Mouse (Mus musculus) kidney, embryonic 16.5 days (tissue): ENCODE measurements around the gene Lmod2. TPM values are rescaled to one million over a fixed set of nuclear protein-coding genes. Genes with fewer than 3 reads are reported as not detected.

Experiments used
- ATAC-seq: fragments of 200-750 bp; cut with Nextera tagmentation; 2 replicates; pipeline ENCODE4 v1.8.0; 2017; ENCODE audit warnings: moderate TSS enrichment; ENCODE audit not compliant: low FRiP score, low TSS enrichment
- H3K27ac ChIP-seq: fragments of 300-500 bp; sonication (generic); 2 replicates; pipeline ENCODE4 v1.5.1; 2014; ENCODE audit warnings: low read length
- H3K27me3 ChIP-seq: fragments of 300-500 bp; sonication (generic); 2 replicates; pipeline ENCODE4 v1.6.1; 2014; ENCODE audit warnings: low read length, control low read depth, mixed read lengths; ENCODE audit not compliant: insufficient read depth
- H3K36me3 ChIP-seq: fragments of 300-500 bp; sonication (generic); 2 replicates; pipeline ENCODE4 v1.6.1; 2014; ENCODE audit warnings: low read length, control low read depth, mixed read lengths; ENCODE audit not compliant: insufficient read depth
- H3K4me1 ChIP-seq: fragments of 300-500 bp; sonication (generic); 2 replicates; pipeline ENCODE4 v1.6.1; 2014; ENCODE audit warnings: low read length, control low read depth, mixed read lengths; ENCODE audit not compliant: insufficient read depth
- H3K4me2 ChIP-seq: fragments of 300-500 bp; sonication (generic); replicated peaks from 2 replicates; pipeline ENCODE4 v1.6.1; 2014; ENCODE audit warnings: low read depth, low read length
- H3K4me3 ChIP-seq: fragments of 300-500 bp; sonication (generic); 2 replicates; pipeline ENCODE4 v1.5.1; 2014; ENCODE audit warnings: mild to moderate bottlenecking, low read length
- H3K9ac ChIP-seq: fragments of 300-500 bp; sonication (generic); replicated peaks from 2 replicates; pipeline ENCODE4 v1.6.1; 2014; ENCODE audit warnings: low read length
- H3K9me3 ChIP-seq: fragments of 300-500 bp; sonication (generic); 2 replicates; pipeline ENCODE4 v1.6.1; 2016; ENCODE audit warnings: low read length, control low read depth
- WGBS: fragments of 180-500 bp; shearing (Covaris S2); extraction: QIAGEN DNeasy Blood & Tissue Kit; methylation state at CpG from one replicate; pipeline ENCODE4 v1.1.7; 2014; 5-methylcytosine and 5-hydroxymethylcytosine counted together
- polyA plus RNA-seq: library from polyadenylated mRNA; unstranded; fragments of >200 nt; fragmentation: Nextera tagmentation; extraction: Ambion mirVana; gene quantifications from 2 replicates; pipeline ENCODE4 v1.2.1, GENCODE M21; 2015

Lmod2 gene
- polyA plus RNA-seq, 1 experiment from 2014 or later = 0.32 TPM

- Histone ChIP-seq H3K4me3 (no peak overlapping the region), H3K4me1 (no peaks in the 10 kb centered on the region), H3K4me2 (no peak overlapping the region), H3K9me3 (no peaks in the 10 kb centered on the region), H3K27ac (no peak overlapping the region), H3K27me3 (no peaks in the 10 kb centered on the region), H3K9ac (no peak overlapping the region), H3K36me3 (peaks cover 34% of the 10 kb centered on the region)
- ATAC-seq = no peak
- 90% methylated on average over 2 of the region's 2 CpGs for WGBS
These were observed 24.5 kb downstream of the Lmod2 start for GRCm38 (mm10) chr6:24622098-24622497.

- no peaks in the 10 kb centered on the region for H3K4me1 ChIP-seq
- peak; percentile 79; the same call in 1 of the 2 replicates for ATAC-seq
- WGBS = 66% methylated on average over 5 of the region's 5 CpGs
- H3K9ac ChIP-seq = no peak overlapping the region
- no peaks in the 10 kb centered on the region for H3K27me3 ChIP-seq
- peaks cover 15% of the 10 kb centered on the region for H3K36me3 ChIP-seq
- no peak overlapping the region for H3K27ac ChIP-seq
- H3K4me2 ChIP-seq = no peak overlapping the region
- H3K9me3 ChIP-seq = no peaks in the 10 kb centered on the region
- no peak overlapping the region for H3K4me3 ChIP-seq
These were observed 30.0 kb downstream of the Lmod2 start for GRCm38 (mm10) chr6:24627586-24628030.

DNA sequence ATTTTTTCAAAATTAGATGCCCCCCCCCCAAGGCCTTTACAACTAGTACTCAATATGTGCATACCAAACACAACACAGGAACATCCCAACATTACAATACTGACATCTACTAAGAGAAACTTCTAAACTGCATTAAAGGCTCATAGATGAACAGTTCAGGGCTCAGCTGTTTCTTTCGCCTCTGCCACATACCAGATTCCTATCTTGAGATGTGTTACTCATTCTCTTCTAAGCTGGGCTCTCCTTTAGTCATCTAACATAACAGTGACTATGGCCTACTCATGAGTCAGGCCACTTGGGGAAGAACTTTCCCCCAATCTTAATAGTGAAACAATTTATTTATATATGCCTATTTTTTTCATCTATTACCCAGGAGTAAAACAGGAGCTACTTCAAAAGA lies 30.9 kb downstream of the Lmod2 start:
- no peak overlapping the region for H3K4me3 ChIP-seq
- H3K9me3 ChIP-seq = no peaks in the 10 kb centered on the region
- peaks cover 15% of the 10 kb centered on the region for H3K36me3 ChIP-seq
- ATAC-seq = no peak
- no peak overlapping the region for H3K4me2 ChIP-seq
- no peaks in the 10 kb centered on the region for H3K27me3 ChIP-seq
- H3K9ac ChIP-seq = no peak overlapping the region
- H3K4me1 ChIP-seq = no peaks in the 10 kb centered on the region
- WGBS = 75% methylated on average over 1 of the region's 1 CpGs
- H3K27ac ChIP-seq = no peak overlapping the region

DNA sequence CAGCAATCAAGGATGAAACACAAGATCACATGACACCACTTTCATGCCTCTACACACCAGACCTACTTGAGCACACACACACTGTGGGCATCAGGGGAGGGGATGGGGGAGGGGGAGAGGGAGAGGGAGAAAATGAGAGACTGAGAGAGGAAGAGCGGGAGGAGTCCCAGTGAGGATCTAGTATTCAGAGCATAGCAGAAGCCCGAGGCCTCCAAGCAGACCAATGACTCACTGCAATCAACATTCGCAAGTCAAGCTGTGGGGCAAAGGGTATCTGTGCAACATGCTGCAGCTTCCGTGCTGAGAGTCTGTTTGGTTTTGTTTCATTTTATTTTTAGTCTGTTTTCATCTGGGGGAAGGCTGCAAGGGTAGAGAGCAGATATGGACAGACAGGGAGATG lies 34.5 kb downstream of the Lmod2 start:
- Histone ChIP-seq H3K9ac (no peak overlapping the region), H3K27ac (no peak overlapping the region), H3K4me1 (no peaks in the 10 kb centered on the region), H3K27me3 (no peaks in the 10 kb centered on the region), H3K9me3 (no peaks in the 10 kb centered on the region), H3K36me3 (peaks cover 8% of the 10 kb centered on the region; the same call in 1 of the 2 replicates), H3K4me2 (no peak overlapping the region), H3K4me3 (no peak overlapping the region)
- 79% methylated on average over 4 of the region's 4 CpGs for WGBS
- ATAC-seq = peak; percentile 43; the same call in 1 of the 2 replicates

GRCm38 (mm10) chr6:24634065-24634464 lies 36.5 kb downstream of the Lmod2 start:
- Histone ChIP-seq H3K36me3 (peaks cover 11% of the 10 kb centered on the region), H3K4me2 (no peak overlapping the region), H3K4me3 (no peak overlapping the region), H3K4me1 (no peaks in the 10 kb centered on the region), H3K9me3 (no peaks in the 10 kb centered on the region), H3K9ac (no peak overlapping the region), H3K27ac (no peak overlapping the region), H3K27me3 (no peaks in the 10 kb centered on the region)
- no peak for ATAC-seq
- 85% methylated on average over 3 of the region's 3 CpGs for WGBS

GRCm38 (mm10) chr6:24635814-24636213 lies 38.3 kb downstream of the Lmod2 start:
- no peak overlapping the region for H3K9ac ChIP-seq
- no peak overlapping the region for H3K4me2 ChIP-seq
- H3K27ac ChIP-seq = no peak overlapping the region
- no peaks in the 10 kb centered on the region for H3K27me3 ChIP-seq
- H3K4me1 ChIP-seq = no peaks in the 10 kb centered on the region
- WGBS = 93% methylated on average over 2 of the region's 2 CpGs
- ATAC-seq = no peak
- no peak overlapping the region for H3K4me3 ChIP-seq
- peaks cover 11% of the 10 kb centered on the region for H3K36me3 ChIP-seq
- no peaks in the 10 kb centered on the region for H3K9me3 ChIP-seq

- ATAC-seq = no peak
- H3K4me3 ChIP-seq = no peak overlapping the region
- peaks cover 5% of the 10 kb centered on the region; the same call in 1 of the 2 replicates for H3K36me3 ChIP-seq
- H3K9ac ChIP-seq = no peak overlapping the region
- 90% methylated on average over 4 of the region's 4 CpGs for WGBS
- no peaks in the 10 kb centered on the region for H3K4me1 ChIP-seq
- no peak overlapping the region for H3K27ac ChIP-seq
- H3K4me2 ChIP-seq = no peak overlapping the region
- no peaks in the 10 kb centered on the region for H3K27me3 ChIP-seq
- no peaks in the 10 kb centered on the region for H3K9me3 ChIP-seq
These were observed 43.7 kb downstream of the Lmod2 start for GRCm38 (mm10) chr6:24641286-24641685.

DNA sequence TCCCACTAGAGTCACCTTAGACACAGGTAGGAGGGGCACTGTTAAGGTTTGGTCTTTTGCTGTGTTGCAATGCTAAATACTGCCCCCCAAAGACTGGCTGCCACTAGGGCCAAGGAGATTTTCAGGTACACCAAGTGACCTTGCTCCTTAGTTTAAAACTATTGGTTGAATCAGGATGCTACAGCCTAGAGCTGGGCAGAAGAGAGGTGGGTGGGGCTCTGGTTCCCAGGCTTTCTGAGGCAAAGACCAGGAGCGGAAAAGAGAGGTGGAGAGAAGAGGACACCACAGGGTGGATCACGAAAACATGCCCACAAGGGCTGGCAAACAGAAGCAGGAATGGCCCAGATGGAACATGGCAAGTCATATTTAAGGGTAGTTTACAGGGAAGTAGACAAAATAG lies 44.6 kb downstream of the Lmod2 start:
- Histone ChIP-seq H3K9ac (no peak overlapping the region), H3K4me1 (no peaks in the 10 kb centered on the region), H3K4me3 (no peak overlapping the region), H3K27ac (no peak overlapping the region), H3K27me3 (no peaks in the 10 kb centered on the region), H3K4me2 (no peak overlapping the region), H3K9me3 (no peaks in the 10 kb centered on the region), H3K36me3 (peaks cover 5% of the 10 kb centered on the region; the same call in 1 of the 2 replicates)
- 94% methylated on average over 2 of the region's 2 CpGs for WGBS
- ATAC-seq = no peak

DNA sequence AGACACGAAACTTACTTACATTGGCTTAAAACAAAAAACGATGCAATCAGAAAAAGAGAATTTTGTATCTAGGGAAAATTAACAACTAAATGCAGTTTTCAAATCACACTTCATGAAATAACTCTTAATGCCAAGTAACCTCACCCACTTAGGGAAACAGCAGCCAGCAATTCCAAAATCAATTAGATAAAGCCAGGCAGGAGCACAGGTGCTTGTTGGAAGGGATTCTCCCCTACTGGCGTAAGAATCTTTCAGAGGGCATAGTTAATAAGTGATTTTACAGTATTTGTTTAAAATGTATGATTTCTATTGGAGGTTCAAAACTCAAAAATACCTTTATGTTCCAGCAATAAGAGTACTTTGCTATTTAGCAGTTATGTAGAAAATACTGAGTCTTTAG lies 45.4 kb downstream of the Lmod2 start:
- no peak for ATAC-seq
- 91% methylated on average over 3 of the region's 3 CpGs for WGBS
- Histone ChIP-seq H3K36me3 (0 out of 2 replicates have a peak, but pooled peaks cover 2% of the 10 kb centered on the region), H3K9me3 (no peaks in the 10 kb centered on the region), H3K4me3 (no peak overlapping the region), H3K9ac (no peak overlapping the region), H3K4me2 (no peak overlapping the region), H3K4me1 (no peaks in the 10 kb centered on the region), H3K27me3 (no peaks in the 10 kb centered on the region), H3K27ac (no peak overlapping the region)

GRCm38 (mm10) chr6:24645346-24646053 lies 47.9 kb downstream of the Lmod2 start:
- H3K4me2 ChIP-seq = no peak overlapping the region
- H3K9me3 ChIP-seq = no peaks in the 10 kb centered on the region
- H3K27ac ChIP-seq = no peak overlapping the region
- ATAC-seq = no peak
- H3K36me3 ChIP-seq = 0 out of 2 replicates have a peak, but pooled peaks cover 2% of the 10 kb centered on the region
- H3K4me3 ChIP-seq = no peak overlapping the region
- H3K9ac ChIP-seq = no peak overlapping the region
- no peaks in the 10 kb centered on the region for H3K27me3 ChIP-seq
- no peaks in the 10 kb centered on the region for H3K4me1 ChIP-seq
- WGBS = 89% methylated on average over 6 of the region's 6 CpGs
